Mouse (Mus musculus) cortical plate, adult 2 months (tissue): Measurements from ENCODE around the gene Dhx16.

Experiments
- CTCF ChIP-seq: fragments of 200-500 bp; IDR thresholded peaks from 2 replicates; pipeline ENCODE4 v1.5.1; 2011; ENCODE audit warnings: mild to moderate bottlenecking, control low read depth, low read length; ENCODE audit not compliant: insufficient read depth; ENCODE audit errors: extremely low read depth
- POLR2A ChIP-seq: fragments of 200-500 bp; IDR thresholded peaks from 2 replicates; pipeline ENCODE4 v1.6.1; 2011; ENCODE audit warnings: mild to moderate bottlenecking, low read length, control low read depth; ENCODE audit not compliant: insufficient read depth; ENCODE audit errors: extremely low read depth

DNA sequence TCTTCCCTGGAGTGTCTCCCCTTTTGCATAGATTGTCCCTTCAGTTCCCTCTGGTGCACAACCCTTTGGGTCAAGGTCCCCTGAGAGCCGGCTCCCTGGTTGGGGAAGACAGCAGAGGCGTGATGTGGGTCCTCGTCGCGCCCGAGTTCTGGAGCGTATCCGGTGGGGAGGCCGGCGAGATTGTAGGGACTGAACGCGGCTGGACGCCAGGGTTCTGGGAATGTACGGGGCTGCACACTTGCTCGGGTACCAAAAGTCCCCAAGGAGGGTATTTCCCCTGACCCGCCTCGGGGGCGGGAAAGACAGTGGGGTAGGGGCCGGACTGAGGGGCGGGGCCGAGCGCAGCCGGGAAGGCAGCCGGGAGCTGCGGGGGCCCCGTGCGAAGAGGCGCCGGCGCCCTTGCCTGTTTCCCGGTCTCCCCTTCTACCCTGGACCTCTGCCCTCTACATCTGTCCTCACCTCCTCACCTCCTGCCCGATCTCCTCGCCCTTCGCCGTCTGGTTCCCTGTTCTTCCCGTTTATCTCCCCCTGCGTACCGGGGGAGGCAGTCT, 13.3 kb upstream of the Dhx16 start:
- TF ChIP-seq CTCF (no peak), POLR2A (no peak)
